Mouse (Mus musculus) erythroblast, embryonic 14.5 days (primary cell): ENCODE measurements around the gene Cdpf1.

Experiments
- GATA1 ChIP-seq: IDR thresholded peaks from 2 replicates; pipeline ENCODE4 v1.6.1; 2012; ENCODE audit warnings: low read length, inconsistent platforms, mixed read lengths
- TAL1 ChIP-seq: IDR thresholded peaks from 3 replicates; pipeline ENCODE4 v1.6.1; 2012; ENCODE audit warnings: low read length, inconsistent platforms, mixed read lengths

GRCm38 (mm10) chr15:85841796-85842360, 30.4 kb upstream of the Cdpf1 start:
- TF ChIP-seq GATA1 (no peak), TAL1 (no peak)
